Mouse (Mus musculus) skeletal muscle tissue, adult 2 months (tissue): ENCODE measurements around the gene Sox6.

Experiments
- DNase-seq: peaks from one replicate; pipeline ENCODE4 v3.0.0-alpha.2; 2012; ENCODE audit warnings: low read depth, low spot score

Sox6 gene

GRCm38 (mm10) chr7:115985716-115986115 is 52.9 kb downstream of the Sox6 start:
- no peak for DNase-seq

- DNase-seq = no peak
These were observed 54.5 kb downstream of the Sox6 start for GRCm38 (mm10) chr7:115984076-115984475.

GRCm38 (mm10) chr7:115979813-115980512 is 58.6 kb downstream of the Sox6 start:
- DNase-seq = no peak

GRCm38 (mm10) chr7:115974518-115974917 is 64.1 kb downstream of the Sox6 start:
- DNase-seq = no peak

- peak; percentile 23 for DNase-seq
These were observed 71.4 kb downstream of the Sox6 start for GRCm38 (mm10) chr7:115967186-115967585.

- DNase-seq = no peak
These were observed 72.4 kb downstream of the Sox6 start for GRCm38 (mm10) chr7:115966181-115966580.

GRCm38 (mm10) chr7:115953046-115953445 is 85.5 kb downstream of the Sox6 start:
- DNase-seq = no peak

- no peak for DNase-seq
These were observed 86.4 kb downstream of the Sox6 start for GRCm38 (mm10) chr7:115952235-115952634.

- no peak for DNase-seq
These were observed 86.9 kb downstream of the Sox6 start for GRCm38 (mm10) chr7:115951689-115952088.

- DNase-seq = no peak
These were observed 90.7 kb downstream of the Sox6 start for GRCm38 (mm10) chr7:115947916-115948315.

GRCm38 (mm10) chr7:115946559-115946958 is 92.0 kb downstream of the Sox6 start:
- no peak for DNase-seq

- no peak for DNase-seq
These were observed 93.1 kb downstream of the Sox6 start for GRCm38 (mm10) chr7:115945516-115945915.

- DNase-seq = no peak
These were observed 94.3 kb downstream of the Sox6 start for GRCm38 (mm10) chr7:115944250-115944649.

- no peak for DNase-seq
These were observed 96.8 kb downstream of the Sox6 start for GRCm38 (mm10) chr7:115941766-115942165.

GRCm38 (mm10) chr7:115939292-115939691 is 99.3 kb downstream of the Sox6 start:
- DNase-seq = no peak

GRCm38 (mm10) chr7:115936908-115937307 is 101.7 kb downstream of the Sox6 start:
- no peak for DNase-seq

GRCm38 (mm10) chr7:115915338-115915737 is 123.3 kb downstream of the Sox6 start:
- DNase-seq = no peak

- no peak for DNase-seq
These were observed 128.3 kb downstream of the Sox6 start for GRCm38 (mm10) chr7:115910313-115910712.

GRCm38 (mm10) chr7:115904798-115905207 is 133.8 kb downstream of the Sox6 start:
- DNase-seq = no peak

- DNase-seq = no peak
These were observed 134.4 kb downstream of the Sox6 start for GRCm38 (mm10) chr7:115903931-115904797.

GRCm38 (mm10) chr7:115903368-115903767 is 135.2 kb downstream of the Sox6 start:
- no peak for DNase-seq

GRCm38 (mm10) chr7:115895831-115896230 is 142.8 kb downstream of the Sox6 start:
- DNase-seq = no peak
